Mouse (Mus musculus): ENCODE measurements around the gene Ccdc186. TPM values are rescaled to one million over a fixed set of nuclear protein-coding genes. Genes with fewer than 3 reads are reported as not detected.
A peak's percentile ranks its signal among the peaks of the same experiment; 100 is the strongest.
"Not testable (repeated sequence)": the region's sequence is repeated elsewhere in the genome, so short reads cannot be mapped to it uniquely, and the experiment has no call there.

Gene Ccdc186
- polyA plus RNA-seq, 1 experiment from 2014 or later: 29.9 TPM

DNA sequence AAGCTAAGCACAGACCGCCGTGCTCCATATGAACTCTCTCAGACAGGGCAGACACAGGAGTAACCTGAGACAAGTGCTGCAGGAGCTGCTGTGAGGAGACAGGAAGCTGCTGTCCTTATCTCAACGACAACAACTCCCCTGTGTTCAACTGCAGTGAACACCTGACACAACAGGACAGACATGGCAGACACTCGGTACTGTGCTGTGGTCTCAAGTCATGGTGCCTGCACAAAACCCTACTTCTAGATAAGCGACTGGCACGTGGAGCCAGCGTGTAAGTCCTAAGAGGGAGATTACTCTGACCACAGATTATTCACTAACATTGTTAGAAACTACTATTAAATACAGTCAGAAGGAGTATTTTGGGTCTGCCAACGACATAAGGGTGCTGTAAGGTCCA, 21.8 kb downstream of the Ccdc186 start:
- Histone ChIP-seq H3K9ac (no peak overlapping the region), H3K27ac (no peak overlapping the region), H3K4me1 (no peaks in the 10 kb centered on the region), H3K36me3 (peaks cover 84% of the 10 kb centered on the region), H3K9me3 (no peaks in the 10 kb centered on the region), H3K4me3 (no peak overlapping the region), H3K4me2 (no peak overlapping the region), H3K27me3 (no peaks in the 10 kb centered on the region)
- ATAC-seq (ENCODE audit: insufficient number of reproducible peaks, low FRiP score, low TSS enrichment, low read depth): no peak
- WGBS: 85% methylated on average over 8 of the region's 8 CpGs

DNA sequence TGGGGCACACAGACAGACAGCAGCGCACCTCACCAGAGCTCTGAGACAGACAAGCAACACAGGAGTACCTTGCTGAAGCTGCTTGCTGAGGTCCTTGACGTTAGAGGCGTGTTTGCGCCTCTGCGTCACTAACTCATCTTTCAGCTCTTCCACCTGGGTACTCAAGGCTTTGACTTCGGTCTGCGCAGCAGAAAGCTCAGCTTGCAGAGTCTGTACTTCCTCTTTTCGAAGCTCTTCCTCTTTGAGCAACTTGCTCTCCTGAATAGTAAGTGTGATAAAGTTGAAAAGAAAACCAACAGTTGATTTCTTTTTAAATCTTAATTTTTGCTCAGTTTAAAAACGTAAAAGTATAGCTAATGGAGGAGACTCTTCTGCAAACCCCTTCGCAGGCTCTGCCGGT, 24.6 kb downstream of the Ccdc186 start:
- Histone ChIP-seq H3K4me3 (no peak overlapping the region), H3K9me3 (no peaks in the 10 kb centered on the region), H3K27ac (no peak overlapping the region), H3K4me2 (no peak overlapping the region), H3K27me3 (no peaks in the 10 kb centered on the region), H3K9ac (no peak overlapping the region), H3K36me3 (peaks cover 84% of the 10 kb centered on the region), H3K4me1 (no peaks in the 10 kb centered on the region)
- WGBS: 93% methylated on average over 11 of the region's 11 CpGs
- no peak for ATAC-seq (ENCODE audit: insufficient number of reproducible peaks, low FRiP score, low TSS enrichment, low read depth)

DNA sequence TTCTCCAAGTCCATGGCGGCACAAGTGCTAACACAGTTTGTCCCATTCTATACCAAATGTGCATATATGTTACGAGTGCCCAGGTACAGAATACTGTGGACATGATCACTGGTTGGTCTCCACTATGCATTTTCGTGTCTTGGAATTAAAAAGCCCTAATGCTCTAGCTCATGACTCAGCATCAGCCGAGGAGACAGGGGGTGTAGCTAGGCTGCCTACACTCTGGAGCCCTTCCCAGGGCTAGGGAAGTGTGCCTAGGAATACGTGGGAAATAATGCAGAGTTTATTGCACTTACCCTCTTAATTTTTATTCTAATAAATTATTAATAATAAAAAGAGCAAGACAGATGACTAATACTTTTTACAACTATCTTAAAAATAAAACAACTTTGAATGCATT, 33.0 kb downstream of the Ccdc186 start:
- Histone ChIP-seq H3K4me3 (no peak overlapping the region), H3K36me3 (peaks cover 41% of the 10 kb centered on the region), H3K9ac (no peak overlapping the region), H3K9me3 (no peaks in the 10 kb centered on the region), H3K27me3 (no peaks in the 10 kb centered on the region), H3K4me2 (no peak overlapping the region), H3K27ac (no peak overlapping the region), H3K4me1 (no peaks in the 10 kb centered on the region)
- no peak for ATAC-seq (ENCODE audit: insufficient number of reproducible peaks, low FRiP score, low TSS enrichment, low read depth)
- 84% methylated on average over 5 of the region's 5 CpGs for WGBS

DNA sequence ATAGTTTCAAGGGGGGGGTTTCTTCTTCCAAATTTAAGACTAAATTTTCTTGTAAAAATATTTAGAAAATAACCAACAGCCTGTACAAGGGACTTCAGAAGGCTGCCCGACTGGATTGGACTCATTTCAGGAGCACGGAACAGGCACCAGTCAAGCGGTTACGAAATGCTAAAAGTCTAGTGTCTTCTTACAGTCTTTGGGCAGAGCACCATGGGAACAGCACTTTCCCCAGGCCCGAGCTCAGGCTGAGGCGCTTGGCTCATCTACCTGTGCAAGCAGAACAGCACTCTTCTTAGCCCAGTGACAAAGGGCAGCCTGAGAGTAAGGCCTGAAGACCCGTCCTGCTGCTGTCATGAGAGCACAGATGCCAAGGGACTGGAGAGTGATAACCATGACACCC, 34.1 kb downstream of the Ccdc186 start:
- no peak overlapping the region for H3K4me3 ChIP-seq
- H3K9ac ChIP-seq: no peak overlapping the region
- H3K27me3 ChIP-seq: no peaks in the 10 kb centered on the region
- no peaks in the 10 kb centered on the region for H3K9me3 ChIP-seq
- H3K4me2 ChIP-seq: no peak overlapping the region
- H3K4me1 ChIP-seq: no peaks in the 10 kb centered on the region
- no peak for ATAC-seq (ENCODE audit: insufficient number of reproducible peaks, low FRiP score, low TSS enrichment, low read depth)
- no peak overlapping the region for H3K27ac ChIP-seq
- peaks cover 42% of the 10 kb centered on the region for H3K36me3 ChIP-seq
- WGBS: 81% methylated on average over 7 of the region's 7 CpGs

DNA sequence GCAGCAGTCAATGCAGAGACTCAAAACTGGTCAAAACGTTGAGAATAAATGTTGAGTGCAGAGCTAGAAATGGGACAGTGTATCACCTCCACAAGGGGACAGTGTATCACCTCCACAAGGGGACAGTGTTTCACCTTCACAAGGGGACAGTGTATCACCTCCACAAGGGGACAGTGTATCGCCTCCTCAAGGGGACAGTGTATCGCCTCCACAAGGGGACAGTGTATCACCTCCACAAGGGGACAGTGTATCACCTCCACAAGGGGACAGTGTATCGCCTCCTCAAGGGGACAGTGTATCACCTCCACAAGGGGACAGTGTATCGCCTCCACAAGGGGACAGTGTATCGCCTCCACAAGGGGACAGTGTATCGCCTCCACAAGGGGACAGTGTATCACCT, 43.5 kb downstream of the Ccdc186 start:
- H3K4me3 ChIP-seq; H3K9me3 ChIP-seq; H3K9ac ChIP-seq; ATAC-seq (ENCODE audit: insufficient number of reproducible peaks, low FRiP score, low TSS enrichment, low read depth); H3K4me2 ChIP-seq; H3K27ac ChIP-seq: not testable (repeated sequence)
- WGBS: 92% methylated on average over 7 of the region's 7 CpGs
- H3K36me3 ChIP-seq: peaks cover 10% of the 10 kb centered on the region
- peaks cover 28% of the 10 kb centered on the region for H3K4me1 ChIP-seq
- peaks cover 25% of the 10 kb centered on the region for H3K27me3 ChIP-seq

DNA sequence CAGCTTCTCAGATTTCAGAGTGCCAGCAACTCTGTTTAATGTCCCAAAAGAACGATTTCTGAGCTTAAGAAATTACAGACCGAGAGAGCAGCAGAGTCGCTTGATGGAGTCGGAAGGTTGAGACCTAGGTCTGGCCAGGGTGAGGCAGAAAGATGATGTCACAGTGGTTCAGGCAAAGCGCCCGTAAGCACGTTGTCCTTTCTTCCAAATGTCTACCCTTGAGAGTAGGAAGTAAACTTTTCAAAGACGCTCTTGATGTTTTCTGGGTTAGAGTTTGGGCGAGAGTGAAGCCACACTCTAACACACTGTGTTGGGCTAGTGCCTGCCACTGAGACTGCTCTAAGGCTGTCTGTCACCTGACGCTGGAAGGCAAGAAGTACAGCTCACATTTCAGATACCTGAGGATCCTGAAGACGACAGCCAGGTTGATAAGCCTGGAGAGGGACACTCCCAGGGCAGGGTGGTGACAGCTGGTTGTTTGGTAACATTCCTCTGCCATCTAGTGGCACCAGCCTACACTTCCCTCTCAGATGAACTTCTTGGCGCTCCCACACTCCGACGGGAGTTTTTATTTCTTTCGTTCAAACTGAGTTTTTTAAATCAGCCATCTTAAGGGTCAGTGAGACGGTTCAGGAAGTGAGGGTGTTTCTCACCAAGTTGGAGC, 45.1 kb downstream of the Ccdc186 start:
- ATAC-seq (ENCODE audit: insufficient number of reproducible peaks, low FRiP score, low TSS enrichment, low read depth): no peak
- Histone ChIP-seq H3K4me3 (no peak overlapping the region), H3K9me3 (no peaks in the 10 kb centered on the region), H3K27ac (no peak overlapping the region), H3K9ac (no peak overlapping the region), H3K4me2 (peak overlapping the region; percentile 30), H3K36me3 (0 out of 2 replicates have a peak, but pooled peaks cover 3% of the 10 kb centered on the region), H3K27me3 (peaks cover 25% of the 10 kb centered on the region), H3K4me1 (peaks cover 28% of the 10 kb centered on the region)
- 20% methylated on average over 16 of the region's 16 CpGs for WGBS

DNA sequence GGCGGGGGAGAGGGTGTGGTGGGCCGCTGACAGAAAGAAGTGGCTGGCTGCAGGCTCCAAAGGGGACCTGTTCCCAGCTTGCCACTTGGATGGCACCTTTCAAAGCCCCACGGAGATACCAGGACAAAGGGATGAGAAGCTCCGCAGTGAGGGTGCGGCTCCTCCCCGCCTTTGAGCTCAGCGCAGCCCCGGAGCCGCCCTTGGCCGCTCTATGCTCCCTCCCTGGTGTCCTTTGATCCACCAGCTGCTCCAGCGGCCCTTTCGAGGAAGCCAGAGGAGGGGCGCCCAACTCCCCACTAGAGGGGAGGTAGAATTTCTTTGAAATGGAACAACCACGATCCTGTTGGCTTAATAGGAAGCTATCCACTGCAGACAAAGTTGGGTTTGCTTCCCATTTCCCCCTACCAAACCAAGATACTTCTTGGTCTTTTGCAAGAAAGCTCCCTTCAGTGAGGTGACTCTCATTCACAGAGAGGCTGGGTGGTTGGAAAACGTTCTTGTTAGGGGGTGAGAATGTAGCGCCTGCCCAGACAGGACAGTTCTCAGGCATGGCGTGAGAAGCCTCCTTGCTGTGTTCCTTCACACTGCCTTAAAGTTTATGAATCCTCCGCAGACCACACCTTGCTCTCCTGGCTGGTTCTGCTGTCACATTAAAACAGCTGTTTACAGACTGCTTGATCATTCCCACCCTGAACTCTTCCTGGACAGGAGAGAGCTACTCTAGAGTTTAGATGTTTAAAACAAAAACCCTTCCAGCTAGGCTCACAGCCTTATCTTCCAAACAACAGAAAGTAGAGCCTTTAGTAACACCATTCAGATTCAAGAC, 45.9 kb downstream of the Ccdc186 start:
- 2% methylated on average over 18 of the region's 18 CpGs for WGBS
- ATAC-seq (ENCODE audit: insufficient number of reproducible peaks, low FRiP score, low TSS enrichment, low read depth): no peak

DNA sequence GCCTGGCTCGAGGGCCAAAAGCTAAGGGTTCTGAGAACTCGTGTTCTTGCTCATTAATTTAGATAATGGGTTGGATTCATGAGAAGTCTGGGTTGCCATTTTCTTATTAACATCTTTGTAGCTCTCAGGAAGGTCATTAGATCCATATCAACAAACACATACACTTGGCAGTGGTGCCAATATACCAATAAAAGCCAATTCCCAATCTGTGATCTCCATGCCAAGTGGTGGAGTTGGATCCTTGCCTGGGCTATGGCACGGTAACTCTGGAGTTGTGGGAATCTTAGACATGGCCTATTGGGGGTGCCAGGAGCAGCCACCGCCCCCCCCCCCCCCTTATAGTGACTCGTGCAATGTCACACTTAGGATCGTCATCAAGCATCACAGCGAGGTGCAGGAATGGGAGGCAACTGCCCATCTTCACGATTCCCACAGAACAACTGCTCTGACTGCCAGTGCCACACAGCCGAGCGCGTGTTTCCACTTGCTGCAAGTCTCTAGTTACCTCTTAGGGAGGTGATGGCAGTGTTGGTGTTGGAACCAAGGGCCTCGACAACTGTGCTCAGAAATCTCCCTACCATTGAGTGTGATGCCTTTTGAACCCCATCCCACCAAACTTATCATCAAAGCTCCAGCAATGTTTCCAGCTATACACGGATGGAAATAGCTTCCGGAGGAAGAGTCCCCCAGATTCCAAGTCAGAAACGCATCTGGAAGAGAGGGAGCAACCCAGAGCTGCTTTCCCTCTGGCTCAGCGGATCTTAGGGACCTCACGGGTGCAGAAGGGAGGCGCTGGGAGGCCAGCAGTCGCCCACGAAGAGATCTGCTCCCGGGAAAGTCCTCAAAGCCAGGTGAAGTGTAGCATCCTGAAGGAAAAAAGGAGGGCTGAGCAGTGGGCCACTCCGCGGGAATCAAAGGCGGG, 46.8 kb downstream of the Ccdc186 start:
- Histone ChIP-seq H3K36me3 (no peaks in the 10 kb centered on the region), H3K4me3 (peak overlapping the region; percentile 30), H3K4me1 (peaks cover 28% of the 10 kb centered on the region), H3K27me3 (peaks cover 25% of the 10 kb centered on the region), H3K27ac (no peak overlapping the region), H3K9me3 (no peaks in the 10 kb centered on the region), H3K9ac (no peak overlapping the region), H3K4me2 (peak overlapping the region; percentile 56)
- ATAC-seq (ENCODE audit: insufficient number of reproducible peaks, low FRiP score, low TSS enrichment, low read depth): no peak
- 28% methylated on average over 24 of the region's 24 CpGs for WGBS

More for the DNA sequence above, 45.9 kb downstream of the Ccdc186 start:
- H3K36me3 ChIP-seq: no peaks in the 10 kb centered on the region
- no peaks in the 10 kb centered on the region for H3K9me3 ChIP-seq
- no peak overlapping the region for H3K27ac ChIP-seq
- H3K4me3 ChIP-seq: peak overlapping the region; percentile 30
- no peak overlapping the region for H3K9ac ChIP-seq
- peaks cover 25% of the 10 kb centered on the region for H3K27me3 ChIP-seq
- peaks cover 28% of the 10 kb centered on the region for H3K4me1 ChIP-seq
- H3K4me2 ChIP-seq: peak overlapping the region; percentile 56

DNA sequence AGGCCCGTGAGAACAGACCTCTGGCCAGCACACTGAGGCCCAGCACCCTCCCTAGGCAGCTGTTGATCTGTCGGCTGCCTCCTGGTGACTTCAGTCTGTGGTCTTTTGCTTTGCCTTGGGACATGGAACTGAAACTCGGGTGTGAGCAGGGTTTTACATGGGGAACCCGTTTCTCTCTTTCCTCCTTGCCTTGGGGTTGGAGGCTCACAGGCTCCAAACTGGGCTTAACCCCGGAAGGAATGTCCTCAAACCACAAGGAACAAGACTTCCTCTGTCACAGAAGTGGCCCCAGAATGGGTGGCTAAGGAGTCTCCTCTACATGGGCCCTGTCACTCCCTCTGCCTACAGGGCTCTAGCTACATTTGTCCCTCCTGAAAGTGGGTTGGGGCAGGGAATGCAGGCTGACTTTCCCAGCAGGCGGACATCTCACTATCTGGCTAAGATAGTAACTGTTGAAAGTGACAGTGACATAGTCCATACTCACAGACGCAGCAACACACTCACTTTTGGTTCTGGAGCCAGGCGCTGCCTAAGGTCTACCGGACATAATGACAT, 47.5 kb downstream of the Ccdc186 start:
- peaks cover 28% of the 10 kb centered on the region for H3K4me1 ChIP-seq
- no peak overlapping the region for H3K4me2 ChIP-seq
- no peak for ATAC-seq (ENCODE audit: insufficient number of reproducible peaks, low FRiP score, low TSS enrichment, low read depth)
- H3K9ac ChIP-seq: no peak overlapping the region
- H3K27ac ChIP-seq: no peak overlapping the region
- H3K4me3 ChIP-seq: no peak overlapping the region
- WGBS: 65% methylated on average over 9 of the region's 9 CpGs
- H3K9me3 ChIP-seq: no peaks in the 10 kb centered on the region
- H3K36me3 ChIP-seq: no peaks in the 10 kb centered on the region
- H3K27me3 ChIP-seq: peaks cover 25% of the 10 kb centered on the region

DNA sequence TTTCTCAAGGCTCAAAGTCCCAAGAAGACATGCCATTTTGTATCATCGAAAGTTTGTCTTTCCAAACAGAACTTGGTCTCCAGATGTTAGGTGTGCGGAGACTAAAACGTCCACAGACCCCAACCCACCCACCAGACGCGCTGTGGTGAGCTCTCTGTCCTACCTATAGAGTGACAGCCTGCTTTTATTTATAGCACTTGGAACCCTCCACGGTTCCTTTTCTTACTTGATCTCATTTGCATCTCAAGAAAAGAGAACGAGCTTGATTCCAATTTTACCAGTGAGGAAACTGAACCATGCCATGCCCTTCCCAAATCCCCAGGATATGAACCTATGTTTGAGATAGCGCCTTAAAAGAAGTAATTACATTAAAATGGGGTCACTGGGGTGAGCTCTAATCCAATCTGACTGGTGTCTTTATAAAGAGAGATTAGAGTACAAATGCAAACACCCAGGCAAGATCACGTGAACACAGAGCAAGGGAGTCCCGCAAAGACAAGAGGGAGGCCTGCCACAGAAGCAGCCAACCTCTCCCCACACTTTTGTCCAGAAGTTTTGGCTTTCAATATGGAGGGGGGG, 48.5 kb downstream of the Ccdc186 start:
- Histone ChIP-seq H3K9ac (no peak overlapping the region), H3K36me3 (no peaks in the 10 kb centered on the region), H3K27ac (no peak overlapping the region), H3K4me2 (no peak overlapping the region), H3K4me1 (peaks cover 28% of the 10 kb centered on the region), H3K9me3 (no peaks in the 10 kb centered on the region), H3K4me3 (no peak overlapping the region), H3K27me3 (peaks cover 25% of the 10 kb centered on the region)
- ATAC-seq (ENCODE audit: insufficient number of reproducible peaks, low FRiP score, low TSS enrichment, low read depth): no peak
- 78% methylated on average over 10 of the region's 10 CpGs for WGBS

DNA sequence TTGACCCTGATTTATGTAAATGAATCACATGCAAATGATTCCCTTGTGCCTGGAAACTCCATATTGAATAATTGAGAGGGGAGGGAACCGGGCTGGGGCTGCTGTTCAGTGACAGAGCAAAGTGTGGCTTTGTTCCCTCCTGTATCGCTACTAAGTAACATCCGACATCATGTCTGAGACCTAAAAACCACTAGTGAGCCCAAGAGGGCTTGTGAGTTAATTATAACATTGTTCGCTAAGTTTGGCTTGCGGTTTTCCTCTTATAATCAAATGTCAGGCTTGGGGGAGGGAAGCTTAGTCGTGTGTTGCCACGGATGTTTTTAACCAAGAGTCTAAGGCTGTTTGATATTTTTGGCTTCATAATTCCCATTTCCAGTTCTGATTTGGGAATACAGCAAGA, 49.8 kb downstream of the Ccdc186 start:
- no peak overlapping the region for H3K27ac ChIP-seq
- no peak overlapping the region for H3K9ac ChIP-seq
- no peak for ATAC-seq (ENCODE audit: insufficient number of reproducible peaks, low FRiP score, low TSS enrichment, low read depth)
- no peaks in the 10 kb centered on the region for H3K36me3 ChIP-seq
- WGBS: 79% methylated on average over 7 of the region's 7 CpGs
- H3K9me3 ChIP-seq: no peaks in the 10 kb centered on the region
- H3K27me3 ChIP-seq: peaks cover 18% of the 10 kb centered on the region
- H3K4me1 ChIP-seq: peaks cover 24% of the 10 kb centered on the region
- H3K4me3 ChIP-seq: no peak overlapping the region
- H3K4me2 ChIP-seq: no peak overlapping the region
